Mouse (Mus musculus): Measurements from ENCODE around the gene Ugt1a8.
"Not testable (repeated sequence)": the region's sequence is repeated elsewhere in the genome, so short reads cannot be mapped to it uniquely, and the experiment has no call there.

DNA sequence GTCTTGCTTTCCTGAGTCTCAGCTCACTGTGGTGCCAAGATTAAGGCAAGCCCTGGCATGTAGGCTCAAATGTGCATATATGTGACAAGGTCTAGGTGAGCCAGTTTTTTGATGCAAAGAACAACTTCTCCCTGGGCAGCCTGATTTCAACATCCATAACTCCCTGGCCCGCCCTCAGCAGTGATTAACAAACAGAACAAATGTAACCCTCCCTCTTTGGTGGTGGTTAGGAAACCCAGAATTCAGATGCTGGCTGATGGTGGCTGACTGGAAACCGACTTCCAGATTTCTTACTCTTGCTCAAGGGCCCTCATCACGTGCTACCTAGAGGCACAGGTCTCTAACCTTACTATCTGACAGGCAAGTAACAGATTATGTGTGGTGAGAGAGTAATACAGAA, 15.4 kb downstream of the Ugt1a8 start, which contains the start of gene Ugt1a6b:
- TF ChIP-seq ZNF384 (IDR thresholded peaks at IDR 0.05; ENCODE audit: low read depth, low read length); TBP (IDR thresholded peaks at IDR 0.05; ENCODE audit: low read depth, low read length); CTCF (IDR thresholded peaks at IDR 0.05 in 2 of 3, conservative IDR thresholded peaks at IDR 0.05 in 1 of 3; ENCODE audit: control insufficient read depth in 1 of 3, insufficient read depth in 1 of 3, low read depth in 2 of 3, low read length in 3 of 3, poor library complexity in 1 of 3, severe bottlenecking in 1 of 3); MAZ (IDR thresholded peaks at IDR 0.05; ENCODE audit: low read depth, low read length); SMC3 (IDR thresholded peaks at IDR 0.05; ENCODE audit: low read depth, low read length); RAD21 (IDR thresholded peaks at IDR 0.05; ENCODE audit: low read depth, low read length); ZMIZ1 (IDR thresholded peaks at IDR 0.05; ENCODE audit: low read depth, low read length); POLR2A (IDR thresholded peaks at IDR 0.05; ENCODE audit: control insufficient read depth in 1 of 2, insufficient read depth in 1 of 2, low read depth in 1 of 2, low read length in 2 of 2, poor library complexity in 1 of 2); GATA1 (IDR thresholded peaks at IDR 0.05; ENCODE audit: low read depth, low read length); ETS1 (IDR thresholded peaks at IDR 0.05; ENCODE audit: low read depth, low read length); ZC3H11A (IDR thresholded peaks at IDR 0.05; ENCODE audit: low read depth, low read length): not testable (repeated sequence)
- TF ChIP-seq TCF12 (IDR thresholded peaks at IDR 0.05; ENCODE audit: low read depth, low read length): peak; percentile 17; the same call in 1 of the 2 replicates
- TF ChIP-seq EP300 (IDR thresholded peaks at IDR 0.05; ENCODE audit: low read depth in 1 of 2, low read length in 2 of 2): peak in 1 of 2 experiments; percentile 29; a peak in 1 of 4 replicates

Data from MEL (cell line).